Mouse (Mus musculus): ENCODE data around the gene Pam16.

DNA sequence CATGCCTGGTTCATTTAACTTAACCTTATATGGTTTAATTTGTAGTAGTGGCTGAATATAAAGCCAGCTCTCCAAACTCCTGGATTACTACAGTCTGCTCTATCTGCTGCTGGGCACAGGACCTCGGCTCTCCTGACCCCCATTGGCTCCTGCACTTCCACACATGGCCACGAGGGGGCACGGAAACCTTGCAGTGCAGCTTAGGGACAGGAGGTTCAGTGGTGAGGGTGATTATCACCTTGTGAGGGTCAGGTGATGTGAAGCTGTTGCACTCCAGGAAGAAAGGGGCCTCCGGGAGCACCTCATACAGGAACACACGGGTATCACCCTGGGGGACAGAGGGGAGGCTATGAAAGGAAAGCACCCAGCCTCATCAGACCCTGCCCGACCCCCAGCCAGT, 5.2 kb upstream of the Pam16 start:
- TF ChIP-seq CTCF (IDR thresholded peaks at IDR 0.05; ENCODE audit: low read depth), result peak; percentile 98
- TF ChIP-seq EP300 (IDR thresholded peaks at IDR 0.05; ENCODE audit: low read depth), result no peak

All from liver, postnatal 0 days (tissue).